Mouse (Mus musculus) megakaryocyte, embryonic 14.5 days (primary cell): ENCODE measurements around the gene Msi1.

ENCODE experiments used
- FLI1 ChIP-seq: IDR thresholded peaks from 2 replicates; pipeline ENCODE4 v1.6.1; 2012; ENCODE audit warnings: low read length, inconsistent platforms, mixed read lengths
- GATA1 ChIP-seq: IDR thresholded peaks from 3 replicates; pipeline ENCODE4 v1.6.1; 2012; ENCODE audit warnings: mixed read lengths, low read length, inconsistent platforms, borderline replicate concordance

DNA sequence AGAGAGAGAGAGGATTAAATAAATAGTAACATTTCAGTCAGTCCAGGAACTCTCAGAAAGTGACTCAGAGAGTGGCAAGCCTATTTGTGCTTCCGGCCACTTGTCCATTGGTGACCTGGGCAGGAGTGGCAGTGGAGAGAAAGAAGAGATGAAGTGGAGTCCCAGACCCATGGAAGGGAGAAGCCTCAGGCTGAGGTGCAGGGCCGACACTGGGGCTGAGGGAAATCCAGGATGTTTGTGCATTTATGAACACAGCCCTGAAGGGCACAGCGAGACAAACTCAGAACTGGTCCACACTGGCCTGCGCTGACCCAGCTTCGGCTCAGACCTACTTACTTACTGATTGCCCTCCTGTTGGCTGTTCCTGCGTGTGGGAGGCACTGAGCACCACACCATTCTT, 40.4 kb downstream of the Msi1 start:
- TF ChIP-seq GATA1, result no peak
- TF ChIP-seq FLI1, result no peak
